Mouse (Mus musculus) layer of hippocampus, postnatal 36 days (tissue): ENCODE measurements around the gene Cep63. TPM values are rescaled to one million over a fixed set of nuclear protein-coding genes. Genes with fewer than 3 reads are reported as not detected.
A peak's percentile ranks its signal among the peaks of the same experiment; 100 is the strongest.

ENCODE experiments used
- DNase-seq, 2 experiments: peaks; one replicate each; pipeline ENCODE4 v3.0.0; 2022
- total RNA-seq, 2 experiments: library from RNA; stranded (reverse); gene quantifications; 2 replicates each; pipeline ENCODE4 v1.2.3; 2021

The Cep63 gene
- 10 to 100 TPM; 29.5 to 31.0 TPM for total RNA-seq

GRCm38 (mm10) chr9:102625983-102626838, at the start of gene Cep63, which contains the start of gene Anapc13:
Gene Cep63 (minus strand): TSS chr9:102626534.
Gene Anapc13 (plus strand): TSS chr9:102626296.
- DNase-seq: peak; percentile 98 to 99

- no peak for DNase-seq
These were observed 49.6 kb upstream of the Cep63 start for GRCm38 (mm10) chr9:102675922-102676321.

- DNase-seq: no peak
These were observed 47.0 kb upstream of the Cep63 start for GRCm38 (mm10) chr9:102673381-102673780.

DNA sequence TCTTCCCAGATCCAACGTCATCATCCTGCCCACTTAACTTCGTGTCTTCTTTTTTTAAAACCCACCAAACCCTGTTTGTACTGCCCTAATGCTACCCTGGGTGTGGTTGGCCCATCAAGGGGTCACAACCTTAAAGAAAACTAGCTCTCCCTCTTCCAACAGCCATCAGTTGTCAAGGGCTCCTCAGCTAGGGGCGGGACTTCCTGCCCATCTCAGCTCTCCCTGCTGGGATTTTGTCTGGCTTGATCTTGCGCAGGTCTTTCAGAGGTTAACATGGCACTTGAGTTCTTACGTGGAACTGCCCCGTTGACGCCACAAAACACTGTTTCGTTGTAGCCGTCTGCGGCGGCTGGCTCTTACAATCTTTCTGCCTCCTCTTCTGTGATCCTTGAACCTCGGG, 42.6 kb upstream of the Cep63 start:
- no peak for DNase-seq

- DNase-seq: no peak
These were observed 41.8 kb upstream of the Cep63 start for GRCm38 (mm10) chr9:102668115-102668514.

DNA sequence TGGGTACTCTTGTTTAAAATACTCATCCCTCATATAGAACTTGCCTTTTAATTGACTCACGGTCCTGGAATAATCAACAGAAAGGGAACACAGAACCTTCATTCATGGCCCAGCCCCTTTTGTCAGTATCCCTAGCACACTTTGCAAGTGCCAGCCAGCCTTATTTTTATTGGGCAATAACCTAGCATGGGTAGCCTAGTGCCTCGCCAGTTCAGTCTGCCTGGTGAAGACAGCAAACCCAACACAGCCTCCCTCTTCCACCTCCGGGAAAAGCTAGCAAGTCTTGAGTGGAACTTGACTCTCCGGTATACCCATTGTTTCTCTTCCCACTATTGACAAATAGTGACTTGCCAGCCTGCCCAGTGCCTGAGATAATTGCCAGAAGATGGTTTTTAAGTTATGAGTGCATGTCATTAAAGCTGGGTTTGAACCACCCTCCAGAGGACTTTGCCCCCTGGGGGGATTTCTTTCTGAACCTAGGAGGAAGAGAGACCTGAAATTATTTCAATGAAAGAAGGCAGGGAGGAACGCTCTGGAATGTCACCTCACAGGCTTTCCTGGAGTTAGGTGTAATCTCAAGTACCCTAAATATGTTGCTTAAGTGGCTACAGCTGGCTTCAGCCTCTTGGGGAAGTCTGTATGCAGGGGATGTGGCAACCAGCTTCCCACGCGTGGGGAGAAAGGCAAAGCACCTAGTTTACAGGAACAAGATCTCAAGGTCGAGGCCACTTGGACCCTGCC, 30.2 kb upstream of the Cep63 start:
- DNase-seq: no peak

- no peak for DNase-seq
These were observed 24.9 kb upstream of the Cep63 start for GRCm38 (mm10) chr9:102651199-102651720.

DNA sequence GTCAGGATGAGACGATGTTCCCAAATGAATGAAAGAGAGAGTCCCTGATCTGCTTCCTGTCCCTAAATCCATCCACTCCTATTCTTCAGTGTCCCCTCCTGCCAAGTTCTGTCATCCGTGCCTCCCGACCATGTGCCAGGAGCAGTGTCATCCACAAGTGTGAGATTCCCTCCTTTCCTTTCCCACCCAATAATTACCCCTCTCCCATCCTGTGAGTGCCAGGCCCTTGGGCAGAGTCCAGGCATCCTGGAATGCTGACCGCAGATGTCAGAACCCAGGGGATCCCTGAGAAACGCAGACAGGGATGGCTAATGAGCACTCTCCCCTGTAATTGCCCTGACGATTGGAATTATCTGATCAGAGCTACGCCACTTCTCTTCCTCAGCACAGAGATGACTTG, 24.3 kb upstream of the Cep63 start:
- DNase-seq: no peak

- no peak for DNase-seq
These were observed 23.7 kb upstream of the Cep63 start for GRCm38 (mm10) chr9:102649917-102650527.

GRCm38 (mm10) chr9:102647010-102647409, 20.7 kb upstream of the Cep63 start:
- DNase-seq: no peak

GRCm38 (mm10) chr9:102645119-102645695, 18.9 kb upstream of the Cep63 start:
- no peak for DNase-seq

GRCm38 (mm10) chr9:102643486-102644101, 17.3 kb upstream of the Cep63 start:
- DNase-seq: peak; percentile 27 to 42

DNA sequence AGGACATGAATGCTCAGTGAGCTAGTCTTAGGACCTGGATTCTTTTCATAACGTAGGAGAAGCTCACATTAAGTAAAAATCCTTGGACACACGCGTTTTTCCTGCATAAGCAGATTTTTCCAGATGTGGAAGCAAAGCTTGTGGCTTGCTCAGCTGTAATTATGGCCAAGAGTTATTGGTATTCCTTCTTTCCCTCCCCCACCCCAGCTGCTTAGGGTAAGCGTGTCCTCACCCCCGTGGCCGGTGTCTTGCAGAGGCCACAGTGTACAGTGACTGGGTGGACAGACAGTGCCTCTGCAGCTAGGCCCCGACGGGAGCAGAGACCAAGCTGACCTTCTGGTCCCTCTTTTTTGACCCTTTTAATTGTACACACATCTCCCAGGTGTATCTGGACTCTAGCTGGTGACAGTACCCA, 16.7 kb upstream of the Cep63 start:
- DNase-seq: no peak

- no peak for DNase-seq
These were observed 15.2 kb upstream of the Cep63 start for GRCm38 (mm10) chr9:102641531-102641930.

- DNase-seq: no peak
These were observed 13.2 kb upstream of the Cep63 start for GRCm38 (mm10) chr9:102639510-102639909.

- DNase-seq: no peak
These were observed 12.6 kb upstream of the Cep63 start for GRCm38 (mm10) chr9:102638963-102639362.

DNA sequence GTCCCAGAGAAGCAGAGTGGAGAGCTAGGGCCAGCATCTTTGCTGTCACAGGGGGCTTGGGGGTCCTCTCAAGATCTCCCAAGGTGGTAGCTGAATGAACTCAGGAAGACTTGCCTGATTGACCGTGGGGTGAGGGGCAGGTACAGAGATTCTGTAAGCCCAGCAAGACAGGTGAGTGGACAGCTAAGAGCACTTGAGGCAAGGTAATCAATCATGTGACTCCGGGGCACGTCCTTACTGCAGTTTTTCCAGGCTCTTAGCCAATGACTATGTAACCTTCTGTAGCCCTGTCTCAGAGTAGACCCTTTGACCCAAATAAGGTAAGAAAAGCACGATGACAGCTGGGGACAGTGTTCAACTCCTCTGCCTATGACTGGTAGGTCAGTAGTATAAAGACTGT, 10.8 kb upstream of the Cep63 start:
- no peak for DNase-seq

- DNase-seq: peak; percentile 36 to 53
These were observed 10.2 kb upstream of the Cep63 start for GRCm38 (mm10) chr9:102636553-102636952.

DNA sequence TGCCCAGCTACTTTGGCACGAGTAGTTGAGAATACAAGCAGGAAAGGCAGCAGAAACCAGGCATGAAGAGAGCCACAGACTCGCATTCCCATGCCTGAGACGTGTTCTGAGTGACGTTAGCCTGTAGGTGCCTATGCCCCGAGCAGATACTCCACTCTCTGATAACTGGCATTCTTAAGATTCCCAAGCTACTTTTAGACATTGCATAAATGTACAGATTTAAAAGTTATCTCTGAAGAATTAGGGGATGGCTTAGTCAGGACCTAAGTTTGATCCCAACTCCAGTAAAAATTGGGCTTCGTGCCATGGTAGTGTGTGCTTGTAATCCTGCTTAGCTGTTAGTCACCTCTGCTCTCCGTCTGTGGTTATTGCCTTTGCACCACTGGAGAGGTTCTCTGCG, 8.1 kb upstream of the Cep63 start:
- no peak for DNase-seq

GRCm38 (mm10) chr9:102632923-102633537, 6.7 kb upstream of the Cep63 start:
- no peak for DNase-seq

GRCm38 (mm10) chr9:102632173-102632572, 5.8 kb upstream of the Cep63 start:
- no peak for DNase-seq
